Mouse (Mus musculus) embryonic facial prominence, embryonic 12.5 days (tissue): ENCODE measurements around the gene Ostc. TPM values are rescaled to one million over a fixed set of nuclear protein-coding genes. Genes with fewer than 3 reads are reported as not detected.

Experiments
- ATAC-seq: fragments of 200-750 bp; cut with Nextera tagmentation; 2 replicates; pipeline ENCODE4 v1.8.0; 2017; ENCODE audit not compliant: insufficient number of reproducible peaks, insufficient read depth, low FRiP score, low TSS enrichment
- H3K27ac ChIP-seq: fragments of 300-500 bp; sonication (generic); 2 replicates; pipeline ENCODE4 v1.5.1; 2016; ENCODE audit warnings: mild to moderate bottlenecking
- H3K27me3 ChIP-seq: fragments of 300-500 bp; sonication (generic); 2 replicates; pipeline ENCODE4 v1.6.1; 2016; ENCODE audit warnings: mild to moderate bottlenecking, moderate library complexity
- H3K36me3 ChIP-seq: fragments of 300-500 bp; sonication (generic); 2 replicates; pipeline ENCODE4 v1.6.1; 2016; ENCODE audit warnings: mild to moderate bottlenecking
- H3K4me1 ChIP-seq: fragments of 300-500 bp; sonication (generic); 2 replicates; pipeline ENCODE4 v1.6.1; 2016
- H3K4me2 ChIP-seq: fragments of 300-500 bp; sonication (generic); replicated peaks from 2 replicates; pipeline ENCODE4 v1.6.1; 2016; ENCODE audit warnings: mild to moderate bottlenecking, moderate library complexity
- H3K4me3 ChIP-seq: fragments of 300-500 bp; sonication (generic); 2 replicates; pipeline ENCODE4 v1.5.1; 2016; ENCODE audit warnings: mild to moderate bottlenecking
- H3K9ac ChIP-seq: fragments of 300-500 bp; sonication (generic); 2 replicates; pipeline ENCODE4 v1.6.1; 2016; ENCODE audit warnings: mild to moderate bottlenecking, moderate library complexity
- H3K9me3 ChIP-seq: fragments of 300-500 bp; sonication (generic); 2 replicates; pipeline ENCODE4 v1.6.1; 2016; ENCODE audit warnings: mild to moderate bottlenecking, moderate library complexity
- WGBS: fragments of 180-500 bp; shearing (Covaris S2); methylation state at CpG from one replicate; pipeline ENCODE4 v1.1.7; 2016; 5-methylcytosine and 5-hydroxymethylcytosine counted together
- polyA plus RNA-seq: library from polyadenylated mRNA; unstranded; fragments of >200 nt; fragmentation: Nextera tagmentation; extraction: Ambion mirVana; gene quantifications from 2 replicates; pipeline ENCODE4 v1.2.1, GENCODE M21; 2016

The Ostc gene
- polyA plus RNA-seq, 1 experiment from 2014 or later = 369 TPM

DNA sequence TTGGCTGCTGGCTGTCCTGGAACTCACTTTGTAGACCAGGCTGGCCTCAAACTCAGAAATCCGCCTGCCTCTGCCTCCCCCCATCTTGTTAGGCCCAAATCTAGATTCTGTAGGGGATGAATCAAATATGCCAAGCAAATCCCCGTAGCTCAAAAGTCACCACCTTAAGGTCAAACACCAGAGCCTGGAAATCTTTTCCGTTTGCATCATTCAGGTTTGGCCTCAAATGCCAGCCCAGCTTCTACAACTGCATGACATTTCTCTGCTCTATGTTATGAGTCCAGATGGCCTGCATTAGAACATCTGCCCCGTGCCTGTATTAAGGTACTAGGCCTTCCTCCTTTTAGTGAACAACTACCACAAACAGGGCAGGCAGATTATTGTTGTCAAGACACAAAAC is 18.4 kb upstream of the Ostc start:
- Histone ChIP-seq H3K4me1 (peaks cover 23% of the 10 kb centered on the region), H3K27me3 (no peaks in the 10 kb centered on the region), H3K4me2 (peak overlapping the region; percentile 74), H3K4me3 (no peak overlapping the region), H3K27ac (no peak overlapping the region), H3K9ac (peak overlapping the region; percentile 99; the same call in 1 of the 2 replicates), H3K36me3 (peaks cover 38% of the 10 kb centered on the region), H3K9me3 (no peaks in the 10 kb centered on the region)
- ATAC-seq = no peak
- WGBS = 62% methylated on average over 4 of the region's 4 CpGs

- Histone ChIP-seq H3K9me3 (no peaks in the 10 kb centered on the region), H3K36me3 (peaks cover 38% of the 10 kb centered on the region)
- WGBS = 86% methylated on average over 1 of the region's 1 CpGs
Observed at GRCm38 (mm10) chr3:130727036-130727435, 17.8 kb upstream of the Ostc start.

GRCm38 (mm10) chr3:130725718-130726117 is 16.5 kb upstream of the Ostc start:
- WGBS = 63% methylated on average over 2 of the region's 2 CpGs
- Histone ChIP-seq H3K9ac (no peak overlapping the region), H3K4me1 (peaks cover 23% of the 10 kb centered on the region), H3K4me2 (no peak overlapping the region), H3K36me3 (peaks cover 38% of the 10 kb centered on the region), H3K9me3 (no peaks in the 10 kb centered on the region), H3K27ac (0 out of 2 replicates have a peak overlapping the region, but pooled peaks have one; percentile 17), H3K27me3 (no peaks in the 10 kb centered on the region), H3K4me3 (no peak overlapping the region)
- no peak for ATAC-seq

More at GRCm38 (mm10) chr3:130727036-130727435, 17.8 kb upstream of the Ostc start:
- H3K27ac ChIP-seq = no peak overlapping the region
- H3K27me3 ChIP-seq = no peaks in the 10 kb centered on the region
- H3K9ac ChIP-seq = no peak overlapping the region
- H3K4me1 ChIP-seq = peaks cover 23% of the 10 kb centered on the region
- no peak overlapping the region for H3K4me2 ChIP-seq
- no peak overlapping the region for H3K4me3 ChIP-seq
- no peak for ATAC-seq

GRCm38 (mm10) chr3:130722733-130723478 is 13.7 kb upstream of the Ostc start:
- Histone ChIP-seq H3K4me2 (no peak overlapping the region), H3K36me3 (peaks cover 27% of the 10 kb centered on the region), H3K4me1 (peaks cover 7% of the 10 kb centered on the region; the same call in 1 of the 2 replicates), H3K9me3 (no peaks in the 10 kb centered on the region), H3K27me3 (no peaks in the 10 kb centered on the region), H3K27ac (peak overlapping the region; percentile 11; the same call in 1 of the 2 replicates), H3K4me3 (no peak overlapping the region), H3K9ac (no peak overlapping the region)
- ATAC-seq = no peak
- WGBS = 71% methylated on average over 11 of the region's 11 CpGs

DNA sequence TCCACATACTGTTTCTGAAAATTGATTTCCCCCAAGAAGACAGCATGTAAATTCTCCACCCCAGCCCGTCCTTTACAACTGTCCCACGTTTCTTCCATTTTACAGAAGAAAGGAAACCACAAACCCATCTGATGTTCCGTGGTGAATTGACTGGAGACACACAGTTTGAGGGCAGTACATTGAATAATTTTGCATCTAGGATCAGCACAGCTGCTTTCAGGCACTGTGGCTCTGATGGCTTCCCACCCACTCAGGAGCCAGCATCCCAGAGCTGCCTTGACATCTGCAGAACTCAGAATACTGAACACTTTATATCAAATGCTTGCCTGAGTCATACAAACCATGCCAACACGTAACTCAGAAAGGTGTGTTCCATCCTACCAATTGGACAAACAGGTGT is 11.0 kb upstream of the Ostc start:
- H3K36me3 ChIP-seq = peaks cover 3% of the 10 kb centered on the region; the same call in 1 of the 2 replicates
- H3K9me3 ChIP-seq = no peaks in the 10 kb centered on the region
- no peak overlapping the region for H3K9ac ChIP-seq
- 66% methylated on average over 4 of the region's 4 CpGs for WGBS
- H3K4me3 ChIP-seq = no peak overlapping the region
- no peak for ATAC-seq
- 0 out of 2 replicates have a peak, but pooled peaks cover 5% of the 10 kb centered on the region for H3K4me1 ChIP-seq
- H3K4me2 ChIP-seq = no peak overlapping the region
- H3K27ac ChIP-seq = no peak overlapping the region
- H3K27me3 ChIP-seq = no peaks in the 10 kb centered on the region

DNA sequence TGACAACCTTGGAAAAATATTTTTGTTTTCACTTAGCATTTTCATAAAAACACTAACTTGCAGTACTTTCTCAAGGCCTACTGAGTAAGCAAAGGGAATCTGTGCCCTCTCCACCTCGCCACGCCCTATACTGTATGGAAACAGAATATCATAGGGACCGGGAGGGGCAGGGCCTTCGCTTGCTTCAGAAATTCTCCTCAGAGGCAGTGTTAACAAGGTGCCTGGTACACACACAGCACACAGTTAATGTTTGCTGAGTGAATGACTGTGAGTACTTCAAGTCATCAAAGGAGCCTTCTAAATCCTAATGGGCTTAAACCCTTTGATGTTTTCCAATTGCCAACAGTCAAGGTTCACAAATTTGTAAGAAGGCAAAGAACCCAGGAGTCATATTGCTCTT is 9.6 kb upstream of the Ostc start:
- no peaks in the 10 kb centered on the region for H3K27me3 ChIP-seq
- no peak overlapping the region for H3K27ac ChIP-seq
- H3K4me3 ChIP-seq = no peak overlapping the region
- ATAC-seq = no peak
- H3K4me2 ChIP-seq = no peak overlapping the region
- WGBS = 86% methylated on average over 4 of the region's 4 CpGs
- H3K9ac ChIP-seq = no peak overlapping the region
- no peaks in the 10 kb centered on the region for H3K9me3 ChIP-seq
- no peaks in the 10 kb centered on the region for H3K36me3 ChIP-seq
- 0 out of 2 replicates have a peak, but pooled peaks cover under 1% of the 10 kb centered on the region for H3K4me1 ChIP-seq

GRCm38 (mm10) chr3:130716555-130716954 is 7.3 kb upstream of the Ostc start:
- H3K4me2 ChIP-seq = no peak overlapping the region
- no peak overlapping the region; the same call in 1 of the 2 replicates for H3K9ac ChIP-seq
- ATAC-seq = no peak
- no peaks in the 10 kb centered on the region for H3K36me3 ChIP-seq
- H3K9me3 ChIP-seq = no peaks in the 10 kb centered on the region
- no peak overlapping the region for H3K4me3 ChIP-seq
- no peaks in the 10 kb centered on the region for H3K27me3 ChIP-seq
- WGBS = 52% methylated on average over 7 of the region's 7 CpGs
- no peaks in the 10 kb centered on the region for H3K4me1 ChIP-seq
- H3K27ac ChIP-seq = peak overlapping the region; percentile 30; the same call in 1 of the 2 replicates

GRCm38 (mm10) chr3:130714775-130715568 is 5.7 kb upstream of the Ostc start:
- Histone ChIP-seq H3K4me2 (peak overlapping the region; percentile 54), H3K4me1 (no peaks in the 10 kb centered on the region), H3K27me3 (no peaks in the 10 kb centered on the region), H3K27ac (no peak overlapping the region), H3K9ac (no peak overlapping the region), H3K9me3 (no peaks in the 10 kb centered on the region), H3K4me3 (peak overlapping the region; percentile 30), H3K36me3 (no peaks in the 10 kb centered on the region)
- 16% methylated on average over 22 of the region's 22 CpGs for WGBS
- ATAC-seq = no peak

DNA sequence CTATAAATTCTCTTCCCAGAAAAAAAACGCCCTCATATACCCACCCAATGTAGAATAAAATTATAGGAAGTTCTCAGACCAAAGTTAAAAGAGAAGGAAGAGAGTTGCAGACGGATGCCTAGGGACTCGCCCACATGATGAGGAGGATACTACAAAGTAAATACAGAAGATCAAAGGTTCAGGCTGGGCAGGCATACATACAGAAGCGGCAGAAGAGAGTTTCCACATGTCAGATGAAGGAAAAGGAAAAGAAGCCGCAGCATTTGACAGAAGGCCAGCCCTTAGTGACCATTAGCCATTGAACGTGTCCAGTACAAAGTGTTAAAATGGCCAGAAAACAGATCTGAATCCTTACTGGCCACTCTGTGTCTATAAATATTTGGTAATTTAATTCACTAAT is 3.6 kb upstream of the Ostc start:
- Histone ChIP-seq H3K27ac (no peak overlapping the region), H3K4me1 (peaks cover 2% of the 10 kb centered on the region), H3K9ac (no peak overlapping the region), H3K4me3 (no peak overlapping the region), H3K9me3 (no peaks in the 10 kb centered on the region), H3K4me2 (no peak overlapping the region), H3K36me3 (no peaks in the 10 kb centered on the region), H3K27me3 (no peaks in the 10 kb centered on the region)
- no peak for ATAC-seq
- WGBS = 48% methylated on average over 6 of the region's 6 CpGs

DNA sequence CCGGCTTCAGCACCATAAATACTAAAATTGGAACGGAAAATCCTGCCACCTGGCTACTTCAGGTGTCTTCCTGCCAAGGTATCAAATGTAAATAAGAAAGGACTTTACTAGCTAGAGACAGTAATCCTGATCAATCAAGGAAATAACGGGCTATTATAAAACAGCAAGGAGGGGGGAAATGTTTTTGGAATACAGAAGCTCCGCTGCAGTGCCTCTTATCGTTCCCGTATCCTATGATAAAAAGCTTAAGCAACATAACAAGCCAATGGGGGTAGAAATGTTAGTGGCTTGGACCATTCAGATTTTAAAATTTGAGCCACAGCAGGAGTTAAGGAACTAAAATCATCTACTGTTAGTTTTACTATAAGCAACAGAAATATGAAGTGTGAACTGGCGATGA is 859 bp upstream of the Ostc start:
- ATAC-seq = no peak
- H3K27ac ChIP-seq = no peak overlapping the region
- no peaks in the 10 kb centered on the region for H3K27me3 ChIP-seq
- H3K9ac ChIP-seq = no peak overlapping the region; the same call in 1 of the 2 replicates
- peak overlapping the region; percentile 73 for H3K4me2 ChIP-seq
- peak overlapping the region; percentile 77 for H3K4me3 ChIP-seq
- 55% methylated on average over 7 of the region's 7 CpGs for WGBS
- H3K9me3 ChIP-seq = no peaks in the 10 kb centered on the region
- peaks cover 15% of the 10 kb centered on the region for H3K4me1 ChIP-seq
- peaks cover 3% of the 10 kb centered on the region; the same call in 1 of the 2 replicates for H3K36me3 ChIP-seq

- WGBS = 1% methylated on average over 5 of the region's 5 CpGs
- Histone ChIP-seq H3K27ac (peak overlapping the region; percentile 75; the same call in 1 of the 2 replicates), H3K36me3 (peaks cover 9% of the 10 kb centered on the region; the same call in 1 of the 2 replicates), H3K4me2 (peak overlapping the region; percentile 73), H3K27me3 (no peaks in the 10 kb centered on the region), H3K4me1 (peaks cover 15% of the 10 kb centered on the region), H3K4me3 (peak overlapping the region; percentile 77), H3K9me3 (no peaks in the 10 kb centered on the region), H3K9ac (peak overlapping the region; percentile 86)
- ATAC-seq = no peak
Observed at GRCm38 (mm10) chr3:130708529-130708928, 715 bp downstream of the Ostc start.
